Mouse (Mus musculus) kidney, adult 2 months (tissue): ENCODE results near the gene Plin4. TPM values are rescaled to one million over a fixed set of nuclear protein-coding genes. Genes with fewer than 3 reads are reported as not detected.
A peak's percentile ranks its signal among the peaks of the same experiment; 100 is the strongest.

Source experiments
- DNase-seq: peaks from one replicate; pipeline ENCODE4 v3.0.0; 2021
- H3K27ac ChIP-seq: fragments of 200-500 bp; 2 replicates; pipeline ENCODE4 v1.5.1; 2012; ENCODE audit warnings: low read depth, low read length, control low read depth, inconsistent platforms; ENCODE audit not compliant: insufficient read depth
- H3K27me3 ChIP-seq: fragments of 200-500 bp; replicated peaks from 2 replicates; pipeline ENCODE4 v1.6.1; 2012; ENCODE audit warnings: mild to moderate bottlenecking, moderate library complexity, low read length, inconsistent platforms; ENCODE audit not compliant: control insufficient read depth, insufficient read depth
- H3K36me3 ChIP-seq: fragments of 200-500 bp; 2 replicates; pipeline ENCODE4 v1.6.1; 2012; ENCODE audit warnings: mild to moderate bottlenecking, moderate library complexity, low read length, inconsistent platforms; ENCODE audit not compliant: control insufficient read depth, insufficient read depth
- H3K4me1 ChIP-seq: fragments of 200-500 bp; 2 replicates; pipeline ENCODE4 v1.6.1; 2011; ENCODE audit warnings: low read length; ENCODE audit not compliant: control insufficient read depth, insufficient read depth
- H3K4me3 ChIP-seq: fragments of 200-500 bp; 2 replicates; pipeline ENCODE4 v1.5.1; 2011; ENCODE audit warnings: mild to moderate bottlenecking, low read depth, low read length, control low read depth; ENCODE audit not compliant: insufficient read depth
- CTCF ChIP-seq: fragments of 200-500 bp; conservative IDR thresholded peaks from 2 replicates; pipeline ENCODE4 v1.5.1; 2011; ENCODE audit warnings: low read depth, mild to moderate bottlenecking, control low read depth, low read length, moderate library complexity, mixed read lengths; ENCODE audit not compliant: insufficient read depth, insufficient read length
- POLR2A ChIP-seq: fragments of 200-500 bp; IDR thresholded peaks from one replicate; pipeline ENCODE4 v1.6.1; 2011; ENCODE audit warnings: low read depth, low read length, control low read depth
- WGBS: fragments of 180-500 bp; shearing (Covaris S2); methylation state at CpG from one replicate; pipeline ENCODE4 v1.1.7; 2018; 5-methylcytosine and 5-hydroxymethylcytosine counted together
- polyA plus RNA-seq: library from polyadenylated mRNA; depleted of rRNA; stranded (reverse); fragments of >200 nt; gene quantifications from 2 replicates; pipeline ENCODE4 v1.2.3, GENCODE M21; 2012

Plin4 gene
- polyA plus RNA-seq, 1 experiment: 14.4 TPM

DNA sequence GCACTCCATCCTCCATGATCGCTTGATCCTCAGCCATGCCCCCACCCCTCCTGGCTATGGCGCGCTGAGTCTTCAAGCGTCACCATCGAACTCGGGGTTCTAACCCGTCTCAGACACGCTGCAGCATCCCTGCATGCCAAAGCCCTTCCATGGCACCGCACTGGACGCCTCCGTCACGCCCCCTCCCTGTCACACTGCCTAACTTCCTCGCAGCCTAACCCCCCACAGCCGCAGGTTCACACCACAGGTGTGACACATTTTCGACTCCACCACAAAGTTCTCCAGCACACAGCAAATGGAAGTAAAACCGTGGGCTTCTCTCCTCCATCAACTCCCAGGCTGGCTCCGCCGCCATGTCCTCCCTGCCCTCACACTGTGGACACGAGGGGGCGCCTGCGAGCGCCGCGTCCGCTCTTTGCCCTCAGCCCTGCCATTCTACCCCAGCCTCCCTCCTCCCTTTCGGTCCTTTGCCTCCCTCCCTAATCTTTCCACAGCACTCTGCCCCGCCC lies 24.9 kb upstream of the Plin4 start:
- H3K27ac ChIP-seq: peak overlapping the region; percentile 34
- peak overlapping the region; percentile 33 for H3K4me3 ChIP-seq
- DNase-seq: peak; percentile 71
- no peaks in the 10 kb centered on the region for H3K4me1 ChIP-seq
- no peak for TF ChIP-seq POLR2A
- peak; percentile 80 for TF ChIP-seq CTCF
- 4% methylated on average over 27 of the region's 27 CpGs for WGBS
- H3K27me3 ChIP-seq: no peaks in the 10 kb centered on the region
- H3K36me3 ChIP-seq: no peaks in the 10 kb centered on the region

DNA sequence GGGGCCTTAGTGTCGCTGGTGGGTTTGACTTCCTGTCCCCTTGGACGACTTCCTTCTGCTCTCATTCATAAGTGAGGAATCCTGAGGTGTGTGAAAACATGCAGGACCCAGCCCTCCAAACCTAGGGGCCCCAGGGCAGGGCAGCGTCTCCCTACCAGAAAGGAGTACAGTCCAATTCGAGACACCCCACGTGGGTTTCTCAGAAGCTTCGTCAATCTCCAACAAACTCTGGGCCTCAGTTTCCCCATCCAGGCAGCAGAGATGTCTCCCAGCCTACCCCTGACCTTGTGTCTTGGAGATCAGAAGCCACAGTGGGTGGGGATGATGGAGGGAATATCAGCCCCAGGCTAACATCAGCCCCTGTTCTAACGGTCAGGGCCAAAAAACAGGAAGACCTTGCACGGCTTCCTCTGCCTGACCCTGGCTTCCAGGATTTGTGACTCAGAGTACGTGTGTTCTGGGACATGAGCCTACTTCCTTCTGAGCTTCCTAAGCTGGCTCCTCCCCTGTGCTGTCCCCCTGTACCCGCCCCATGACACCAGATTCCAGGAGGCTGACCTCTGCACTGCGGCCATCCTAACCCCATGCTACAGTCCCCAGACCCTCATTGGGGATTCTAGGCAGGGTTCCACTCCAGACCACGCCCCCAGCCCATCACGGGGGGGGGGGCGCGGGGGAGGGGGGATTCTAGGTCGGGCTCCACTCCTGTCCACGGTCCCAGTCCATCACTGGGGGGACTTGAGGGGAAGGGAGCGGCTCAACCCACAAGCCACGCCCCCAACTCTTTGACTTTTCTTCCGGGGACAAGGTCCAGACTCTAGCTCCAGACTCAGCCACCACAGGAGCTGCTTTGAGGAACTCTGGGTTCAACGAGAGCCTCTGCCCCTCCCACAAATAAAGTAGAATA lies 24.1 kb upstream of the Plin4 start:
- H3K4me1 ChIP-seq: no peaks in the 10 kb centered on the region
- H3K4me3 ChIP-seq: peak overlapping the region; percentile 26; the same call in 1 of the 2 replicates
- H3K27me3 ChIP-seq: no peaks in the 10 kb centered on the region
- peak; percentile 90 for DNase-seq
- WGBS: 14% methylated on average over 20 of the region's 21 CpGs
- no peak for TF ChIP-seq POLR2A
- no peak for TF ChIP-seq CTCF
- no peaks in the 10 kb centered on the region for H3K36me3 ChIP-seq
- peak overlapping the region; percentile 57 for H3K27ac ChIP-seq

DNA sequence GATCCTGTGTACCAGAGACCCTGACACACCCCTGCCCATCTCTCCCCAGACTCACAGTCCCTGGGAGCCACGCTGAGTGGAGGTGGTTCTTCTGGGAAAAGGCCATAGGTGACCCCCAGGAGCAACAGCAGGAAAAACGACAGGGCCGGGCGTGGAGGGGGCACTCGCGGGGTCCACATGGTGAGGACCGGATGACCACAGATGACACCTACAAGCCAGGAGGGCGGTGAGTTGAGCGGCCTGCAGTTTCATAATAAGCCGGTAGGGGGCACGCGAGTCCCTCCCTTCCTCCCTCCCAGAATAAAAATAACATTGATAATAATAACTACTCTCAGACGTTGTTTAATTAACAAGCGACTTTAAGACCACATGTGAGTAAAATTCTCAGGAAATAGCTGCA lies 23.1 kb upstream of the Plin4 start:
- Histone ChIP-seq H3K4me3 (no peak overlapping the region), H3K27ac (no peak overlapping the region), H3K36me3 (no peaks in the 10 kb centered on the region), H3K27me3 (no peaks in the 10 kb centered on the region), H3K4me1 (no peaks in the 10 kb centered on the region)
- 4% methylated on average over 14 of the region's 14 CpGs for WGBS
- peak; percentile 83 for TF ChIP-seq CTCF
- TF ChIP-seq POLR2A: no peak
- DNase-seq: peak; percentile 72

DNA sequence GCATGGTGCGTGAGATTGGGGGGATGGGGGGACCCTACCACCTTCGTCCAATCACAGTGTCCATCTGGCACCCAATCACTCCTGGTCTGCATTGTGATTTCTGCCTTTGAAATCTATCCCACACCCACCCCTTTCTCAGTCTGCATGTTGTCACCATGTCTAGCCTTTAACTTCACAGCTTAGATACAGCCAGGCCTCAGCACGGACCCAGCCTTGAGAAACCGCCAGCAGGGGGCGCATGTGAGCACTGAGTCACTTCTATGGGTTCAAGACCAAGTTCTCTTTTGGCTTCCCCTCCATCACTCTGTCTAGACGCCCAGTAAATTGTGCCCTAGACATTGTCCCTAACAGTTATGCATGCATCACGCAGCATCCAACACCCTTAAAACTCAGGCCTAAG lies 22.2 kb upstream of the Plin4 start:
- no peak overlapping the region for H3K27ac ChIP-seq
- 44% methylated on average over 7 of the region's 7 CpGs for WGBS
- no peaks in the 10 kb centered on the region for H3K27me3 ChIP-seq
- peak; percentile 72 for DNase-seq
- H3K4me3 ChIP-seq: no peak overlapping the region
- H3K4me1 ChIP-seq: no peaks in the 10 kb centered on the region
- TF ChIP-seq CTCF (peak; percentile 76), POLR2A (no peak)
- H3K36me3 ChIP-seq: no peaks in the 10 kb centered on the region

DNA sequence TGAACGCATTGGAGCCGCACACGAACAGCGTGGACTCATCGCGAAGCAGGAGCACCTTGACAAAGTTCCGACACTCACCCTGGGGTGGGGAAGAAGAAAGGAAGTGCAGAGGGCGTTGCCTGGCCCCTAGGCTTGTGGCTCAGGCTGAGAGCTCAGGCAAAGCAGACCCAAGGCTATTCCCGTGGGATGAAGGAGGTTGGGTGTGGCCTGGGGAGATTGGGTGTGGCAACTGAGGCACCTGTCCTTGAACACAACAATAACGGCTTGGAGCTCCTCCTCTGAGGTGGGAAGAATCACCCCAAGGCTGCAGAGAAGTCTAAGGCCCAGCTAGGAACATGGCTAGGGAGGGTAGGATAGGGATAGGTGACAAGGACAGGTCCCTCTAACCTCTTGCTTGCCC lies 21.5 kb upstream of the Plin4 start:
- 91% methylated on average over 10 of the region's 10 CpGs for WGBS
- Histone ChIP-seq H3K4me3 (no peak overlapping the region), H3K4me1 (no peaks in the 10 kb centered on the region), H3K27me3 (no peaks in the 10 kb centered on the region), H3K36me3 (no peaks in the 10 kb centered on the region), H3K27ac (no peak overlapping the region)
- no peak for TF ChIP-seq CTCF
- TF ChIP-seq POLR2A: no peak
- DNase-seq: no peak

DNA sequence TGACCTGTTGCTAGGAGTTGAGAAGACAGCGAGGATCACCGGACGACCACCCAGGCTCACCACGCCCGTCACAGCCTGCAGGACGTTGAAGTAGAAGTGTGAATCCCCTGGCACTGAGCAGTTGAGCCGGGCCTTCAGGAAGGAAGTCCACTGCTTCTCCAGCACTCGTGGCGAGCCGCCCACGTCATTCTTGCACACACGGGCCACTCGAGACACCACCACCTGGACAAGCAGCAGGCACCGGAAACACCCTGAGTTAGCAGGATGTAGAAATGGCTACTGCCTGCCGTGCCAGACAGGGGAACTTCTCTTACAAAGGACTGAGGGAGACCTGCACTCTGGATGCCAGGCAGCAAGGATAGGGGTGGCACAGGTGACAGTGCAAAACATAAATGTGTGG lies 18.6 kb upstream of the Plin4 start:
- H3K4me3 ChIP-seq: no peak overlapping the region
- H3K4me1 ChIP-seq: no peaks in the 10 kb centered on the region
- H3K36me3 ChIP-seq: no peaks in the 10 kb centered on the region
- WGBS: 62% methylated on average over 15 of the region's 15 CpGs
- no peak for DNase-seq
- no peak overlapping the region for H3K27ac ChIP-seq
- H3K27me3 ChIP-seq: no peaks in the 10 kb centered on the region
- TF ChIP-seq POLR2A (no peak), CTCF (no peak)

DNA sequence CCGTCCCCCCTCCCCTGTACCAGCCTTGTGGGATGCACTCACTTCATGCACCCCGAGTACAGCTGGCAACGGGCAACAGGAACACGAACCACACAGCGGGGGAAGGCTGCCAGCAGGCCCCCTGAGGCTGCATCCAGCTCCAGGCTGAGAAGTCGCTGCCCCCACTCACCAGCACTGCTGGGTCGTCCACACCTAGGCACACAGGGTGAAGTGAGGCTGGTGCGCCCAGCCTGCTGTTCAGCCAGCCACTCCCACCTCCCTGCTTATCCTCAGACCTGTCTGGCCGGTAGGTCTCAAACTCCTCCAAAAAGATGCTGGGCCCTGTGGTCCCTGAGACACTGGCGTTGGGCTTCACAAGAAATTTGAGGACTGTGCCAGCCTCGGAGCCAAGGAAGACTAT lies 16.6 kb upstream of the Plin4 start:
- H3K36me3 ChIP-seq: no peaks in the 10 kb centered on the region
- no peaks in the 10 kb centered on the region for H3K27me3 ChIP-seq
- no peak for DNase-seq
- TF ChIP-seq CTCF (no peak), POLR2A (no peak)
- no peaks in the 10 kb centered on the region for H3K4me1 ChIP-seq
- no peak overlapping the region for H3K4me3 ChIP-seq
- H3K27ac ChIP-seq: no peak overlapping the region
- WGBS: 84% methylated on average over 11 of the region's 11 CpGs
